Mouse (Mus musculus): ENCODE measurements around the gene Polk. TPM values are rescaled to one million over a fixed set of nuclear protein-coding genes. Genes with fewer than 3 reads are reported as not detected.
A peak's percentile ranks its signal among the peaks of the same experiment; 100 is the strongest.

Gene Polk
- polyA plus RNA-seq, 1 experiment = 6.6 TPM

DNA sequence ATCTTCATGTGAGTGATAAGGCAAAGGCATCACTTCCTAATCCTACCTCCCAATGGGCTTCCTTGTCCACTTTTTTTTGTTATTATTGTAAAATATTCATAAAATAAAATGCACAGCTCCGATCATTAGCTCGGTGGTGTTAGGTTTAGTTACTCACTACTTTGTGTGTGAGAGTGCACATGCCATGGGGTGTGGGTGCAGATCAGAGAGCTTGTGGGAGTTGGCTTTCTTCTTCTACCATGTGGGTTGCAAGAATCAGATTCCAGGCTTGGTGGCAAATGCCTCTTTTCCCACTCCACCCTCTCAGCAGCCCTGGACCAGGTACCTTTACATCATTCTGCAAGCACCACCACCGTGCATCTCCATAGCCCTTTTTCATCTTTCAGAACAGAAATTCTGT, 89.8 kb downstream of the Polk start:
- H3K27ac ChIP-seq (ENCODE audit: control insufficient read depth, insufficient read depth, low read depth, low read length, poor library complexity) = no peak overlapping the region
- 86% methylated on average over 3 of the region's 3 CpGs for WGBS
- TF ChIP-seq POLR2A (IDR thresholded peaks at IDR 0.05; ENCODE audit: borderline replicate concordance, control insufficient read depth, low read depth, low read length) (no peak), CTCF (IDR thresholded peaks at IDR 0.05; ENCODE audit: control insufficient read depth, insufficient read depth, low read length) (no peak)
- no peaks in the 10 kb centered on the region for H3K4me1 ChIP-seq (ENCODE audit: control insufficient read depth, insufficient read depth, low read length)
- H3K4me3 ChIP-seq (replicated peaks; ENCODE audit: control insufficient read depth, low read depth, low read length) = no peak overlapping the region

DNA sequence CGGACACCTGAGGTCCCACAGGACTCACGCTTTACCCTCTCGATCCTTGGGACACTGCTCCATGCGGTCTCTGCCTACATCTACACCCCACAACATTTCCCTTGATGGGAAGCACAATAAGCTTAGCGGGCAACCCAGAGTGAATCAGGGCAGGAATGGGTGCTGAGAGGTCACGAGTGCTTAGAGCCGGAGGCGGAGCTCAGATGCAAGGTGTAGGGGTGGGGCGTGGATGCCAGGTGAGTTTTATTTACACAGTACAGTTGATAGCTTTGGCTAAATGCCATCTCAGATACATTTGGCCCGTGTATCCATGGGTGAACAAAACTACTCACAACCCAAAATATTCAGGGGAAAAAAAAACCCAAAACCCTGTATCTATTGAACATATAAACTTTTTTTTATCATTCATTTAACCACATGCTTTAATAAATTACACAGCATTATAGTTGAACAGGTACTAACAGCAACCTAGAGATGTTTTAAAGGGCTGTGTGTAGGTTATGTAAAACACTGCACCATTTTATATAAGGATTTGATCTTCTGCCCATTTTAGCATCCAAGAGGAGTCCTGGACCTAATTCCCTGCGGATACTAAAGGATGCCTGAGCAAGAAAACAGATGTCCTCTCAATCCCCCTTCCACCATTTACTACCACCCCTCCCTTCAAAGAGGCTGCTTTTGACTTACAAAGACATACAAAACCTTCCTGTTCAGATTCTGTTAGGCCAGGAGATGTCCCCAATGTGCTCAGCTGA, 90.8 kb downstream of the Polk start:
- no peak overlapping the region for H3K27ac ChIP-seq (ENCODE audit: control insufficient read depth, insufficient read depth, low read depth, low read length, poor library complexity)
- TF ChIP-seq CTCF (IDR thresholded peaks at IDR 0.05; ENCODE audit: control insufficient read depth, insufficient read depth, low read length) (no peak), POLR2A (IDR thresholded peaks at IDR 0.05; ENCODE audit: borderline replicate concordance, control insufficient read depth, low read depth, low read length) (no peak)
- 84% methylated on average over 11 of the region's 11 CpGs for WGBS

DNA sequence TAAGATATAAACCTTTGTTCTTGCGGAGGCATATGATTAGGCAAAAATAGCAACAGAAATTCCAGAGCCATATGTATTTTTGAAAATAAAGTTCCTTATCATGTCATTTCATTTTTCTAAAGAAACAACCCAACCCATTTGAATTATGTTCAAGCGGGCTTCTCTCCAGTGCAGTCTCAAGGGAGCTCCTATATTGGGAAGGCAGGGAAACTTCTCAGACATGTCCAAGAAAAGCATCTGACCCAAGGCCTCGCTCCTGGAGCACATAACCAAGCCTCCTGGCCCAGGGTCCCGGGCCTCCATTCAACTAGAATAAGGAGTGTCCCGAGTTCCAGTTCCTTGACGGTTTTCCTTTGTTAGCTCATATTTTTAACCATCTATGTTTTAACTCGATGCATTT, 91.5 kb downstream of the Polk start:
- Histone ChIP-seq H3K4me3 (replicated peaks; ENCODE audit: control insufficient read depth, low read depth, low read length) (no peak overlapping the region), H3K27ac (ENCODE audit: control insufficient read depth, insufficient read depth, low read depth, low read length, poor library complexity) (no peak overlapping the region), H3K4me1 (ENCODE audit: control insufficient read depth, insufficient read depth, low read length) (no peaks in the 10 kb centered on the region)
- no peak for TF ChIP-seq POLR2A (IDR thresholded peaks at IDR 0.05; ENCODE audit: borderline replicate concordance, control insufficient read depth, low read depth, low read length)
- TF ChIP-seq CTCF (IDR thresholded peaks at IDR 0.05; ENCODE audit: control insufficient read depth, insufficient read depth, low read length) = no peak
- WGBS = 86% methylated on average over 7 of the region's 7 CpGs

More for the DNA sequence above, 90.8 kb downstream of the Polk start:
- Histone ChIP-seq H3K4me3 (replicated peaks; ENCODE audit: control insufficient read depth, low read depth, low read length) (no peak overlapping the region), H3K4me1 (ENCODE audit: control insufficient read depth, insufficient read depth, low read length) (no peaks in the 10 kb centered on the region)

GRCm38 (mm10) chr13:96450205-96450856, 92.0 kb downstream of the Polk start:
- H3K4me1 ChIP-seq (ENCODE audit: control insufficient read depth, insufficient read depth, low read length) = no peaks in the 10 kb centered on the region

GRCm38 (mm10) chr13:96440436-96440835, 101.9 kb downstream of the Polk start:
- no peak overlapping the region for H3K4me3 ChIP-seq (replicated peaks; ENCODE audit: control insufficient read depth, low read depth, low read length)
- WGBS = 86% methylated on average over 4 of the region's 4 CpGs

More at GRCm38 (mm10) chr13:96450205-96450856, 92.0 kb downstream of the Polk start:
- H3K4me3 ChIP-seq (replicated peaks; ENCODE audit: control insufficient read depth, low read depth, low read length) = no peak overlapping the region
- TF ChIP-seq POLR2A (IDR thresholded peaks at IDR 0.05; ENCODE audit: borderline replicate concordance, control insufficient read depth, low read depth, low read length) (no peak), CTCF (IDR thresholded peaks at IDR 0.05; ENCODE audit: control insufficient read depth, insufficient read depth, low read length) (no peak)
- WGBS = 88% methylated on average over 11 of the region's 11 CpGs
- H3K27ac ChIP-seq (ENCODE audit: control insufficient read depth, insufficient read depth, low read depth, low read length, poor library complexity) = no peak overlapping the region

GRCm38 (mm10) chr13:96436921-96437320, 105.5 kb downstream of the Polk start:
- 67% methylated on average over 1 of the region's 1 CpGs for WGBS
- Histone ChIP-seq H3K4me1 (ENCODE audit: control insufficient read depth, insufficient read depth, low read length) (no peaks in the 10 kb centered on the region; the same call in 1 of the 2 replicates), H3K4me3 (replicated peaks; ENCODE audit: control insufficient read depth, low read depth, low read length) (no peak overlapping the region), H3K27ac (ENCODE audit: control insufficient read depth, insufficient read depth, low read depth, low read length, poor library complexity) (no peak overlapping the region)
- TF ChIP-seq POLR2A (IDR thresholded peaks at IDR 0.05; ENCODE audit: borderline replicate concordance, control insufficient read depth, low read depth, low read length) (no peak), CTCF (IDR thresholded peaks at IDR 0.05; ENCODE audit: control insufficient read depth, insufficient read depth, low read length) (no peak)

More at GRCm38 (mm10) chr13:96440436-96440835, 101.9 kb downstream of the Polk start:
- no peak for TF ChIP-seq CTCF (IDR thresholded peaks at IDR 0.05; ENCODE audit: control insufficient read depth, insufficient read depth, low read length)
- TF ChIP-seq POLR2A (IDR thresholded peaks at IDR 0.05; ENCODE audit: borderline replicate concordance, control insufficient read depth, low read depth, low read length) = no peak
- Histone ChIP-seq H3K27ac (ENCODE audit: control insufficient read depth, insufficient read depth, low read depth, low read length, poor library complexity) (no peak overlapping the region), H3K4me1 (ENCODE audit: control insufficient read depth, insufficient read depth, low read length) (no peaks in the 10 kb centered on the region)

DNA sequence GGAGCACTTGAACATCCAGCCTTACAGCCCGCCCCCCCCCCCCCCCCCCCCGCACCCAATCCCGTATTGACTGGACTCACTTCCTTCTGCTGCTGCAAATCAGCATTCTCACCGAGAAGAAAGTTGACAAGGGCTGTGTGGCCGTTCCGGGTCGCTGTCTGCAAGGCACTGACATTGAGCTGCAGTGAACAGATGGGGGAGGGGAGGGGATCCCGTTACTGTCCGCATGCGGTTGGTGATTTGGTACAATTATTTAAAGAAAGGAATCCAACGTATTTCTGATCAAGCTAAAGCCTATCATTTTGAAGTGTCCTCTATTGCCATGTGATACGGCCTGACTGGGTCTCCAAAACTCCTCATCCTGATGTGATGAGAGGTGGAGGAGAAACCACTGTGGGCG, 106.6 kb downstream of the Polk start:
- no peak overlapping the region for H3K4me3 ChIP-seq (replicated peaks; ENCODE audit: control insufficient read depth, low read depth, low read length)
- TF ChIP-seq POLR2A (IDR thresholded peaks at IDR 0.05; ENCODE audit: borderline replicate concordance, control insufficient read depth, low read depth, low read length) (no peak), CTCF (IDR thresholded peaks at IDR 0.05; ENCODE audit: control insufficient read depth, insufficient read depth, low read length) (0 out of 2 replicates have a peak, but pooled peaks have one; percentile 4)
- WGBS = 24% methylated on average over 13 of the region's 13 CpGs
- no peak overlapping the region for H3K27ac ChIP-seq (ENCODE audit: control insufficient read depth, insufficient read depth, low read depth, low read length, poor library complexity)
- no peaks in the 10 kb centered on the region; the same call in 1 of the 2 replicates for H3K4me1 ChIP-seq (ENCODE audit: control insufficient read depth, insufficient read depth, low read length)

DNA sequence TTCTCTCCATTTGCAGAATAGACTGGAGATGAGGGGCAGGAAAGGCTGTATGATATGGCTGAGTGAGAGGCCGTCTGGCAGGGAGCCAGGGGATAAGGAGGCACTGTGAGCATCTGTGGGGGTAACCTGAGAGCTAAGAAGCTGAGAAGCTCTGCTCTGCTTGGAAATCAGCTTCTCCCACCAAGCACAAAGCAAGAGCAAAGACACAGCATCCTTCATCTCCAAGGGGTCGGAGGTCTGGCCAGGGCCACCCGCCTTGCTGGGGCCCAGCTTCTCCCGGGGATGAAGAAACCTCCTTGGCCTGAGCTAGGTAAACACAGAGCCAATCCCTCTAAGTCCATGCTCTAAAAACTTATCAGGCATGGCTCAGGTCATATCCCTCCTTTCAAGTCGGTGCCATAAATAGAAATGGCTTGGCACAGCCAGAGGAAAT, 107.5 kb downstream of the Polk start:
- no peak overlapping the region for H3K4me3 ChIP-seq (replicated peaks; ENCODE audit: control insufficient read depth, low read depth, low read length)
- WGBS = 66% methylated on average over 5 of the region's 5 CpGs
- TF ChIP-seq CTCF (IDR thresholded peaks at IDR 0.05; ENCODE audit: control insufficient read depth, insufficient read depth, low read length) (no peak), POLR2A (IDR thresholded peaks at IDR 0.05; ENCODE audit: borderline replicate concordance, control insufficient read depth, low read depth, low read length) (no peak)

More for the DNA sequence above, 107.5 kb downstream of the Polk start:
- Histone ChIP-seq H3K27ac (ENCODE audit: control insufficient read depth, insufficient read depth, low read depth, low read length, poor library complexity) (no peak overlapping the region), H3K4me1 (ENCODE audit: control insufficient read depth, insufficient read depth, low read length) (no peaks in the 10 kb centered on the region; the same call in 1 of the 2 replicates)

Data from bone marrow, adult 2 months (tissue).